Mouse (Mus musculus) ES-E14 (cell line): ENCODE results near the gene Dcx. TPM values are rescaled to one million over a fixed set of nuclear protein-coding genes. Genes with fewer than 3 reads are reported as not detected.

Experiments used
- DNase-seq: peaks from one replicate; pipeline ENCODE4 v3.0.0-alpha.2; 2013; ENCODE audit warnings: low read depth, low spot score
- H3K27ac ChIP-seq: 2 replicates; pipeline ENCODE4 v1.5.1; 2012; ENCODE audit warnings: low read depth, mild to moderate bottlenecking, low read length, moderate library complexity, mixed read lengths; ENCODE audit not compliant: poor library complexity, insufficient read depth, severe bottlenecking
- H3K36me3 ChIP-seq: 2 replicates; pipeline ENCODE4 v1.6.1; 2012; ENCODE audit warnings: mild to moderate bottlenecking, low read length, moderate library complexity, mixed read lengths; ENCODE audit not compliant: control insufficient read depth, poor library complexity, insufficient read depth, severe bottlenecking
- H3K4me1 ChIP-seq, 2 experiments: fragments of 150-350 bp in 1 of 2; sonication (generic) in 1 of 2; 2 replicates each; pipeline ENCODE4 v1.6.1; 2012; ENCODE audit warnings: low read length in 2 of 2, mild to moderate bottlenecking in 1 of 2, mixed read lengths in 1 of 2; ENCODE audit not compliant: control insufficient read depth in 2 of 2, insufficient read depth in 2 of 2, poor library complexity in 1 of 2
- H3K4me3 ChIP-seq, 2 experiments: fragments of 150-350 bp in 1 of 2; sonication (generic) in 1 of 2; 2 replicates each; pipeline ENCODE4 v1.5.1; 2012; ENCODE audit warnings: low read length in 2 of 2, low read depth in 1 of 2, mild to moderate bottlenecking in 1 of 2, mixed read lengths in 1 of 2; ENCODE audit not compliant: insufficient read depth in 1 of 2, poor library complexity in 1 of 2, severe bottlenecking in 1 of 2
- H3K9ac ChIP-seq: 2 replicates; pipeline ENCODE4 v1.6.1; 2012; ENCODE audit warnings: low read depth, mild to moderate bottlenecking, low read length, mixed read lengths; ENCODE audit not compliant: poor library complexity, insufficient read depth, severe bottlenecking
- H3K9me3 ChIP-seq: fragments of 150-350 bp; sonication (generic); 2 replicates; pipeline ENCODE4 v1.6.1; 2012; ENCODE audit warnings: low read depth, mild to moderate bottlenecking, low read length; ENCODE audit not compliant: control insufficient read depth, insufficient read depth
- CHD2 ChIP-seq: IDR thresholded peaks from 2 replicates; pipeline ENCODE4 v1.6.1; 2014; ENCODE audit warnings: mild to moderate bottlenecking, low read depth, low read length, inconsistent platforms
- HCFC1 ChIP-seq: IDR thresholded peaks from 2 replicates; pipeline ENCODE4 v1.6.1; 2012; ENCODE audit warnings: low read length, inconsistent platforms, borderline replicate concordance; ENCODE audit not compliant: insufficient read depth
- MAFK ChIP-seq: IDR thresholded peaks from 2 replicates; pipeline ENCODE4 v1.6.1; 2014; ENCODE audit warnings: mild to moderate bottlenecking, low read depth, low read length, inconsistent platforms; ENCODE audit not compliant: insufficient read depth
- ZC3H11A ChIP-seq: IDR thresholded peaks from 2 replicates; pipeline ENCODE4 v1.6.1; 2012; ENCODE audit warnings: low read depth, mild to moderate bottlenecking, inconsistent platforms, low read length, borderline replicate concordance
- ZNF384 ChIP-seq: IDR thresholded peaks from 2 replicates; pipeline ENCODE4 v1.6.1; 2012; ENCODE audit warnings: low read depth, low read length, inconsistent platforms
- in situ Hi-C, 2 experiments: fragments of 600-800 bp; cut with MboI; formaldehyde crosslinking; loops; one replicate each; pipeline ENCODE4 v1.15.1; 2025; ENCODE audit warnings: low sequenced_read_pairs in 2 of 2, inconsistent platforms in 1 of 2; ENCODE audit not compliant: unreplicated experiment in 2 of 2
- total RNA-seq: library from RNA; depleted of rRNA; stranded (reverse); fragments of 300-350 nt; gene quantifications from 2 replicates; pipeline ENCODE4 v1.2.3, GENCODE M21; 2012

The Dcx gene
- total RNA-seq, 1 experiment = not detected

DNA sequence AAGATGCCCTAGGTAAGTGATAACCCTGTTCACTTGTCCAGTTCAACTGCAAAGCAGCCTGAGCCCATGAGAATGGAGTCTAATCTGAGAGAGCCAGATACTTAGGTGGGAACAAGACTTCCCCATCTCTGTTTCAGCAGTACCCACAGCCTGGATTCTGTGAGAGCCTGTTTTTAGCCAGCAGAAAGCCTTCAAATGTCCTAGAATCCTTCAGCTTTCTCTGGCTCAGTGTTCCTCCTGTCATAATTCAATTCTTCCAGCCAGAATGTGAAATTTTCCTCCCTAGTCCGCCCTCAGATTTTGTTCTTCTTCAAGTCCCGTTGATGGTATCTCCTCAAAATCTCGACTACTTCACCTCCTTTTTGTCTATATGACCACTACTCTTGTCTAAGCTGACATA, 83.1 kb downstream of the Dcx start:
- no peaks in the 10 kb centered on the region for H3K9me3 ChIP-seq
- no peak for TF ChIP-seq ZC3H11A
- TF ChIP-seq ZNF384 = no peak
- no peak for TF ChIP-seq CHD2
- no peak for TF ChIP-seq HCFC1
- no peak for TF ChIP-seq MAFK
- H3K27ac ChIP-seq = no peak overlapping the region
- no peak overlapping the region for H3K4me3 ChIP-seq
- H3K36me3 ChIP-seq = no peaks in the 10 kb centered on the region
- no peaks in the 10 kb centered on the region for H3K4me1 ChIP-seq
- H3K9ac ChIP-seq = no peak overlapping the region
- in situ Hi-C loops = no loop called here
- no peak for DNase-seq

DNA sequence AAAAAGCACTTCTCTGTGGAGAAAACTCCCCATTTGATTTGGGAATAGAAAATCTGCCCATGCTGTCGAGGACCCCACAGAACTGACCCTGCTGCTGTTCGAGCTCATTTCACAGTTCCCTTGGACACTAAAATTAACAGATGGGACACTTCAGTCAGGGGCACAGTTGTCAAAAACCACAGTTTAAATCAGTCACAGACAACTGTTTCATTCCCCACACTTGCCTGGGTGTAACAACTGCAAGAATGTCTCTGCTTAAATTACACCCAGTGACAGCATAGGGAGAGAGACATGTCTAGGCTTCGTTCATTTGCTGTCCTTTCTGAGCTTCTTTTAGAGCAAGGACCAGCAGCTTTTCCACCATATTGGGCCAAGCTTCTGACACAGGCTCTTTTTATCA, 86.5 kb downstream of the Dcx start:
- Histone ChIP-seq H3K4me3 (no peak overlapping the region), H3K9ac (no peak overlapping the region), H3K4me1 (no peaks in the 10 kb centered on the region), H3K9me3 (no peaks in the 10 kb centered on the region), H3K27ac (no peak overlapping the region), H3K36me3 (no peaks in the 10 kb centered on the region)
- no peak for TF ChIP-seq ZNF384
- TF ChIP-seq MAFK = no peak
- no peak for TF ChIP-seq HCFC1
- DNase-seq = no peak
- in situ Hi-C loops = no loop called here

DNA sequence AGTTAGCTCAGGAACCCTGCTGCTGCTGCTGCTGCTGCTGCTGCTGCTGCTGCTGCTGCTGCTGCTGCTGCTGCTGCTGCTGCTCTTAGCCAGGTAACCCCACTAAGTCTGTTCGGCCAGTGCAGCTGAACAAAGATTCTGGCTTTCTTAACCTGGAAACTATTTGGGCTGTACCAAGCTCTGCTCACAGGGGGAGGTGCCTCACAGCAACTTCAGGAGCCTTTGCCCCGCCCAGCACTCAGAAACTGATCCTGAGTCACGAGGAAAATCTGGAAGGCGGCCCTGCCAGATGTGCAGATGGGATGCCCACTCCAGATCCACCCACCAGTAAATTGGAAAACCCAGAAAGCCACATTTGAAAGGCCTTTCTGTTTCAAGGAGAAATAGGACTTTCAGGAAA, 105.9 kb downstream of the Dcx start, which contains the start of gene Capn6:
Gene Capn6, minus strand, starts transcription at position 203 of the 400 bp plus-strand sequence.
- Histone ChIP-seq H3K9me3 (no peaks in the 10 kb centered on the region), H3K4me1 (no peaks in the 10 kb centered on the region), H3K36me3 (no peaks in the 10 kb centered on the region), H3K4me3 (no peak within 1 kb of the TSS), H3K9ac (no peak within 1 kb of the TSS), H3K27ac (no peak within 1 kb of the TSS)
- peak; percentile 6 for DNase-seq
- TF ChIP-seq ZC3H11A (no peak), ZNF384 (no peak), MAFK (no peak), CHD2 (no peak), HCFC1 (no peak)
- in situ Hi-C loops = no loop called here

DNA sequence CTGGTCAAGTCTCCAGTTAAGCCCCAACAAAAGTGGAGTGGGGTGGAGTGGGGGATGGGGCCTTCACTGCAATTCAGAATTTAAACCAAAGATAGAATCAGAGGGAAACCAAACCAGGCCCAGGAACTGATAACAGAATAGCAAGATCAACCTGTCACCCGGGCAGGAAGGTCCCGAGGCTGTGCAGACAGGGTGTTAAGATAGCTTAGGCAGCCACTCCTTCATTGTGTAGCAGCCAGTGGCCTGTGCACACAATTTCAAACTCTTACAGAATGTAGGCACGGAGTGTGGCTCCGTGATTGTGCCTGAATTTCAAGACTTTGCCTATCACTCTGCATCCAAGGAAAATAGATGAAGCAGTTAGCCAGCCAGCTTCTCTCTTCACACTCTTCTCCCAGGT, 106.6 kb downstream of the Dcx start:
- H3K9me3 ChIP-seq = no peaks in the 10 kb centered on the region
- H3K36me3 ChIP-seq = no peaks in the 10 kb centered on the region
- H3K4me3 ChIP-seq = no peak overlapping the region
- no peak for DNase-seq
- TF ChIP-seq CHD2 (no peak), MAFK (no peak), ZC3H11A (no peak), HCFC1 (no peak), ZNF384 (no peak)
- H3K27ac ChIP-seq = no peak overlapping the region
- no peaks in the 10 kb centered on the region for H3K4me1 ChIP-seq
- no peak overlapping the region for H3K9ac ChIP-seq
- in situ Hi-C loops = no loop called here

DNA sequence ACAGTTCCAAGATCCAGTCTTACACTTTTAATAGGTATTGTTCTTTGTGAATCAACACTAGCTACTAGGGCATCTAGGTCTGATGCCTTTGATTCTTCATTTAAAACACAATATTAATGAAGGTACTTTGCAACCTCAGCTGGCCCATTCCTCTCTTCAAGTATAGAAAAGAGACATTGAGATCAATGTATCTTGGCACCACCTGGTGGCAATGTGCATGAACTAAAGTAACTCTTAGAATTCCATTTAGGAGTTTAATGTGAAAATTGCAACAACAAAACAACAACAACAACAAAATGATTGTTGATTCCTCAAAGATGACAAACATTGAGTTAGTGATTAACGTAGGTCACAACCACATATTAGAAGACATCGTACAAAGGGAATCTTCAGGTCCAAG, 114.2 kb downstream of the Dcx start:
- H3K27ac ChIP-seq = no peak overlapping the region
- no peak for DNase-seq

More for the DNA sequence above, 114.2 kb downstream of the Dcx start:
- TF ChIP-seq ZNF384 = no peak
- TF ChIP-seq HCFC1 = no peak
- TF ChIP-seq ZC3H11A = no peak
- TF ChIP-seq MAFK = no peak
- no peak for TF ChIP-seq CHD2
- in situ Hi-C loops = no loop called here
- Histone ChIP-seq H3K4me1 (no peaks in the 10 kb centered on the region), H3K9me3 (no peaks in the 10 kb centered on the region), H3K36me3 (no peaks in the 10 kb centered on the region), H3K9ac (no peak overlapping the region), H3K4me3 (no peak overlapping the region)
